Mouse (Mus musculus): ENCODE measurements around the gene Sh3bgrl3. TPM values are rescaled to one million over a fixed set of nuclear protein-coding genes. Genes with fewer than 3 reads are reported as not detected.

Gene Sh3bgrl3
- polyA plus RNA-seq, 1 experiment, result 489 TPM

DNA sequence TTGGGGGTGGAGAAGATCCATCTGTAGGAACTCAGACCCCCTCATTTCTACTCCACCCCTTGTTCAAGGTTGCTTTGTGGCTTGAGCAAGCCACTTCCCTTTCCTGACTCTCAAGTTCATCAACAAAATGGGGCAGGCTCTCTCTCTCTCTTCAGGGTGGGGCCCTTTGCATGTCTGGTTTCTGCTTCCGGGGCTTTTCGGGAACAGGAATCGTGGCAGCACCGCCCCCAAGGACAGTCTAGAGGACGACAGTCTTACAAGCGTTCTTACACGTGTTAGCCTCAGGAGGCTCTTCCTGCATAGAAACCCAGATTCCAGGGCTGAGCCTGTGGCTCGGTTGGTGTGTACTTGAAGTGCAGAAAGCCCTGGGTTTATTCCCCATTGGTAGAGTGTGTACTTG is 11.6 kb downstream of the Sh3bgrl3 start:
- no peak overlapping the region for H3K4me3 ChIP-seq (ENCODE audit: insufficient read depth, low read length)
- H3K27ac ChIP-seq (ENCODE audit: insufficient read depth, low read length), result no peak overlapping the region
- H3K4me1 ChIP-seq (ENCODE audit: control insufficient read depth, insufficient read depth, low read length), result no peaks in the 10 kb centered on the region
- TF ChIP-seq CTCF (IDR thresholded peaks at IDR 0.05; ENCODE audit: extremely low read depth, insufficient read depth, low read length), result no peak
- no peak for TF ChIP-seq POLR2A (IDR thresholded peaks at IDR 0.05; ENCODE audit: extremely low read depth, insufficient read depth, low read length)

DNA sequence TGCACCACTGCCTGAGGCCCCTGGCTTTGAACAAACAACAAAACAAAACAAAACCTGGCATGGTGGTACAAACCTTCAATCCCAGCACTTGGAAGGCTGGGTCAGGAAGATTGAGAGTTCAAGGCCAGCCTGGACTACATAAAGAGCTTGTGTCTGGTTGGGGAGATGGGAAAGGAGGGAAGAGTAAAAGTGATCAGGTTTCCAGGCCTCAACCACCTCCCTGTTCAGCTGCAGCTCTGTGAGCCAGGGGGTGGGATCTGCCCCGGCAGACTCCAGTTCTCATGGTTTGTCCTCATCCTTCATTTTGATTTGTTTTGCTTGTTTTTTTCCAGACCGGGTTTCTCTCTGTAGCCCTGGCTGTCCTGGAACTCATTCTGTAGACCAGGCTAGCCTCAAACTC is 12.1 kb downstream of the Sh3bgrl3 start:
- Histone ChIP-seq H3K4me1 (ENCODE audit: control insufficient read depth, insufficient read depth, low read length) (no peaks in the 10 kb centered on the region), H3K4me3 (ENCODE audit: insufficient read depth, low read length) (no peak overlapping the region), H3K27ac (ENCODE audit: insufficient read depth, low read length) (no peak overlapping the region)
- TF ChIP-seq CTCF (IDR thresholded peaks at IDR 0.05; ENCODE audit: extremely low read depth, insufficient read depth, low read length), result no peak
- TF ChIP-seq POLR2A (IDR thresholded peaks at IDR 0.05; ENCODE audit: extremely low read depth, insufficient read depth, low read length), result no peak

DNA sequence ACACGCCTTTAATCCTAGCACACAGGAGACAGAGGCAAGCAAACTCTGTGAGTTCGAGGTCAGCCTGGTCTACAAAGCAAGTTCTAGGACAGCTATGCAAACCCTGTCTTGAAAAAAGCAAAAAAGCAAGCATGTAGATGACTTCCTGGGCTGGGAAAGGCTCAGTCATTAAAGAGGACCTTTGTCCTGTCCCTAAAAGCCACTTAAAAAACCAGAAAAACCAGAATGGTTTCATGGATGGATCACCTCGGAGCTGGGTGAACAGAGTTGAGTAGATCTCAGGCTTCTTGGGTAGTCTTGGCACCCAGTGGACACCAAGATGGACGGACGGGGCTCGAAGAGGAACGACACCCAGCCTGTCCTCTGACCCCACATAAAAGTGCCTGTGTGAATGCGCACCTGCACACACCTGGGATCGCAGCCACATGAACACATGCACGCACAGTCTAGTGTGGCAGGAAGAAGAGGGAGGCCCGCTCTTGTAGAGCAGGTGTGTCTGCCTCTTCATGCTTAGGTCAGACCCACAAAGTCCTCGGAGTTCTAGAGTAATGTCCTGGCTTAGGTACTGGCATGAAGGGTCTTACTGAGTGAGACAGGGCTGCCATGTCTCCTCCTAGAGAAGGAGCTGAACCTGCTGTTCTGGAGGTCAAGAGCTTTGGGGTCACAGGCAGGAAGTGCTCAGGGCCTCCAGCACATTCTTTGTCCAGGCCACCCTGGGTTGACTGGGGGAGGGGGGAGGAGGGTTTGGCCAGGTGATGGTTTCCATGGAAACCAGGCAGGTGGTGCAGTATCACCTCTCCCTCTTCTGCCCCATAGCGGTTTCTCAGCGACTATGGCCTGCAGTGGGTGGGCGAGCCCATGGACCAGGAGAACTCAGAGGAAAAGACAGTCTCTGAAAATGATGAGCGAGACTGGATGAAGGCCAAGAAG is 13.1 kb downstream of the Sh3bgrl3 start:
- TF ChIP-seq CTCF (IDR thresholded peaks at IDR 0.05; ENCODE audit: extremely low read depth, insufficient read depth, low read length) (no peak), POLR2A (IDR thresholded peaks at IDR 0.05; ENCODE audit: extremely low read depth, insufficient read depth, low read length) (no peak)
- no peaks in the 10 kb centered on the region for H3K4me1 ChIP-seq (ENCODE audit: control insufficient read depth, insufficient read depth, low read length)
- no peak overlapping the region for H3K4me3 ChIP-seq (ENCODE audit: insufficient read depth, low read length)
- H3K27ac ChIP-seq (ENCODE audit: insufficient read depth, low read length), result no peak overlapping the region

DNA sequence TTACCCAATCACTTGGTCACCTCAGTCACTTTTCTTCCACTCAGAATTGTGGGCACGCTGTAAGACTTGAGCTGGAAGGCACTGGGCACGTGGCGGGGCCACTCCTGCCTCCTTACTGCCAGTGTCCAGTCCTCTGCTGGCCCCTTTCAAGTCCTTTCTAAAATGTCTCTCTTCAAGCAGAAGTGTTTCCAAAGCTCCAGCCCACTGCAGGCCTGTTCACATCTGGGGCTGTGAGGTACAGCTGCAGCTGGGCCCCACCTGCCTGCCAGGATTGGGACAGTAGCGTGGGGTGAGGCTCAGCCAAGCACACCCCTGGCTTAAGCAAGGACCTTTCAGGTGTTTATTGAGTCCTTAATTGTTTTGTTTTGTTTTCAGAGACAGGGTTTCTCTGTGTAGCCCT is 14.6 kb downstream of the Sh3bgrl3 start:
- H3K4me1 ChIP-seq (ENCODE audit: control insufficient read depth, insufficient read depth, low read length), result no peaks in the 10 kb centered on the region; the same call in 1 of the 2 replicates
- H3K4me3 ChIP-seq (ENCODE audit: insufficient read depth, low read length), result no peak overlapping the region
- H3K27ac ChIP-seq (ENCODE audit: insufficient read depth, low read length), result no peak overlapping the region
- no peak for TF ChIP-seq CTCF (IDR thresholded peaks at IDR 0.05; ENCODE audit: extremely low read depth, insufficient read depth, low read length)
- no peak for TF ChIP-seq POLR2A (IDR thresholded peaks at IDR 0.05; ENCODE audit: extremely low read depth, insufficient read depth, low read length)

DNA sequence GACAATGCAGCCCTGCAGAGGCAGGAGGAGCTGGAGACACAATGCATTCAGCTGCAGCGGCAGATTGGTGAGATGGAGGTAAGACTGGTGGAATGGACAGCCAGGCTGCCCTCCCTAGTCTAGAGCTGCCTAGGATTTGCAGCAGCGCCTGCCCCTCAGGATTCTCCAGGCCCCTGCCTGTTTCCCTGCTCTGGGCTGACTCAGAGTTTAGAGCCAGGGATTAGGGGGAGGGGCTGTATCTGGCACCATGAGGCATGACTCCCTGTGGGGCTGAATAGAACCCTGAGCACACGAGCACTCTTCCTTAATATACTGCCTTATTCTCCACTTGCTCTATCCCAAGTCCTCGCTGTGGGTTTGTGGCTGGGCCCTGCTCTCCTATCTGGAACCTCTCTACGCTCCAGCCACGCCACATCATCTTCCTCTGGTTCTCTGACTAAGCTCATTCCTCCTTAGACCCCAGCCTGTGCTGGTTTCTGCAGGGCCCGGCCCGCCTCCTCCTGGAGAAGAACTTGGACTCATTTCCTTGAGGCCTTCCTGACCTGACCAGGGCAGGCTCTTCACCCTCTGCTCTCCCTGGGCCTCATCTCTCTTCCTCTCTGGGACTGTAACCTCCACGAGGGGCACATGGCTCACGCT is 15.1 kb downstream of the Sh3bgrl3 start:
- H3K27ac ChIP-seq (ENCODE audit: insufficient read depth, low read length), result no peak overlapping the region
- no peaks in the 10 kb centered on the region; the same call in 1 of the 2 replicates for H3K4me1 ChIP-seq (ENCODE audit: control insufficient read depth, insufficient read depth, low read length)
- no peak overlapping the region for H3K4me3 ChIP-seq (ENCODE audit: insufficient read depth, low read length)
- TF ChIP-seq POLR2A (IDR thresholded peaks at IDR 0.05; ENCODE audit: extremely low read depth, insufficient read depth, low read length) (no peak), CTCF (IDR thresholded peaks at IDR 0.05; ENCODE audit: extremely low read depth, insufficient read depth, low read length) (no peak)

DNA sequence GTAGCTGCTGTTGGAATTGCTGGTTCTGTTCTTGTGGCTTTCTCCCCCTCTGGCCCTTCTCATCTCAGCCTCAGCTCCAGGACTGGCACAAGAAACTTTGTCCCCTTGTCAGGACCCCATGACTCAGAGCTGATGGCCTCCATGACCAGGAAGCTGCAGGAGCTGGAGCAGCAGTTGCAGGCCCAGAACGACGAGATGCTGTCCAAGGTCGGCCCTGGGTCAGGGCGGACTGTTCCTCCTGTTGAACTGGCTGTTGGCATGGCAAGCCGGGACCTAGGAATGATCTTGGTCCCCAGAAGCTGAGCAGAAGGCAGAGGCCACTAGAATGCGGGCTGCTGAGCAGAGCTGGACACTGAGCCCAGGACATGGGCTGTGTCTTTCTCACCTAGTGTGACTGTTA is 16.2 kb downstream of the Sh3bgrl3 start:
- no peak overlapping the region for H3K4me3 ChIP-seq (ENCODE audit: insufficient read depth, low read length)
- H3K4me1 ChIP-seq (ENCODE audit: control insufficient read depth, insufficient read depth, low read length), result no peaks in the 10 kb centered on the region; the same call in 1 of the 2 replicates
- H3K27ac ChIP-seq (ENCODE audit: insufficient read depth, low read length), result no peak overlapping the region
- TF ChIP-seq CTCF (IDR thresholded peaks at IDR 0.05; ENCODE audit: extremely low read depth, insufficient read depth, low read length) (no peak), POLR2A (IDR thresholded peaks at IDR 0.05; ENCODE audit: extremely low read depth, insufficient read depth, low read length) (no peak)

DNA sequence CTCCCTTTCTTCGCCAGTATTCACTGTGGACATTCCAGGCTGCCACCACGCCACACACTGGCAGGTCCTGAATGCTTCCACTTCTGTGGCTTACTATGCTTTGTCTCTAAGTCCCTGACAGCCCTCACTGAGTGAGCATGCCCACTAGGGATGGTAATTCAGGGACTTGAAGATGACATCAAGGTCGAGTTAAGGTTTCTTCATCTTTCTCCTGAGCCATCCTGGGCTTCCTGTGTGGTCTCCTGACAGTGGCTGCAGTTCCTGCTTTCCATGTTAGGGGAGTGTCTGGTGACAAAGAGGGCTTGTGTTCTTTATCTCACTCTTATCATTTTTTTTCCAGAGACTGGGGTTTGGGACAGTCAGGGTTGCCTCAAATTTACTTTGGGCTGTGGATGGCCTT is 17.9 kb downstream of the Sh3bgrl3 start:
- no peak overlapping the region for H3K27ac ChIP-seq (ENCODE audit: insufficient read depth, low read length)
- no peak overlapping the region for H3K4me3 ChIP-seq (ENCODE audit: insufficient read depth, low read length)
- no peaks in the 10 kb centered on the region; the same call in 1 of the 2 replicates for H3K4me1 ChIP-seq (ENCODE audit: control insufficient read depth, insufficient read depth, low read length)
- TF ChIP-seq CTCF (IDR thresholded peaks at IDR 0.05; ENCODE audit: extremely low read depth, insufficient read depth, low read length) (no peak), POLR2A (IDR thresholded peaks at IDR 0.05; ENCODE audit: extremely low read depth, insufficient read depth, low read length) (no peak)

DNA sequence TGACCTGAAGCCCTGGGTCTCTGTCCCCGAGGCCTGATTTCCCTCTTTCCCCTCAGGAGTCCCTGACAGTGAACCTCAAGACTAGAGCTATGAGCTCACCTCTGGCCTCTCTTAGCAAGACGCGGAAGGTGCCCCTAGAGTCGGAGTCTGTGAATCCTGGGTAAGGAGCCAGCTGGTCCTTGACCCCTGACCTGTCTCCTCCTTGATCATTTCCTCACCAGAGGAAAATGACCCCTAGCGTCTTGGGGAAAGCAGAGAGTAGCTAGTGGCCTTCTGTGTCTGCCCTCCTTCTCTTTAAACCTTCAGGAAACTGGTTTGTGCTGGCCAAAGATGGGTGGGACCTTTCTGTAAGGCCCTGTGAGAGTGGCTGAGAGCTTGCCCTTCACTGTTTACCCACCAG is 20.4 kb downstream of the Sh3bgrl3 start:
- Histone ChIP-seq H3K4me3 (ENCODE audit: insufficient read depth, low read length) (no peak overlapping the region), H3K27ac (ENCODE audit: insufficient read depth, low read length) (no peak overlapping the region), H3K4me1 (ENCODE audit: control insufficient read depth, insufficient read depth, low read length) (no peaks in the 10 kb centered on the region; the same call in 1 of the 2 replicates)
- TF ChIP-seq CTCF (IDR thresholded peaks at IDR 0.05; ENCODE audit: extremely low read depth, insufficient read depth, low read length), result no peak
- no peak for TF ChIP-seq POLR2A (IDR thresholded peaks at IDR 0.05; ENCODE audit: extremely low read depth, insufficient read depth, low read length)

DNA sequence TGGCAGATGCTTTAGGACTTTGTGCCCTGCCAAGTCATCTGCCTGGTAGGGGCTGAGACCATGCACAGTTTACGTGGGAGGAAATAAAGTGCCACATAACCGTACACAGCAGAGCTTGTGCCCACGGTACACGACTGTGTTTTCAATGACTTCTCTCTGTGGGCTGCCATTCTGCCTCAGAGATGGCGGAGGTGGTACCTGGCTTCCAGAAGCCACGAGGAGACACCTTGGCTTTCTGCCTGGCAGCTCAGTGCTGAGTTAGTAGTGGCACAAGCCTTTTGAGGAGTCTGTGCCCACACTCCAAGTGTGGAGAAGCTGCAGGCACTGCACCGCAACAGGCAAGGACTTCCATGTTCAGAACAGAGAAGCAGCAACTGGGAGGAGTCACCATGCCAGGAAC is 20.9 kb downstream of the Sh3bgrl3 start:
- no peak overlapping the region for H3K4me3 ChIP-seq (ENCODE audit: insufficient read depth, low read length)
- H3K4me1 ChIP-seq (ENCODE audit: control insufficient read depth, insufficient read depth, low read length), result no peaks in the 10 kb centered on the region; the same call in 1 of the 2 replicates
- H3K27ac ChIP-seq (ENCODE audit: insufficient read depth, low read length), result no peak overlapping the region
- no peak for TF ChIP-seq CTCF (IDR thresholded peaks at IDR 0.05; ENCODE audit: extremely low read depth, insufficient read depth, low read length)

DNA sequence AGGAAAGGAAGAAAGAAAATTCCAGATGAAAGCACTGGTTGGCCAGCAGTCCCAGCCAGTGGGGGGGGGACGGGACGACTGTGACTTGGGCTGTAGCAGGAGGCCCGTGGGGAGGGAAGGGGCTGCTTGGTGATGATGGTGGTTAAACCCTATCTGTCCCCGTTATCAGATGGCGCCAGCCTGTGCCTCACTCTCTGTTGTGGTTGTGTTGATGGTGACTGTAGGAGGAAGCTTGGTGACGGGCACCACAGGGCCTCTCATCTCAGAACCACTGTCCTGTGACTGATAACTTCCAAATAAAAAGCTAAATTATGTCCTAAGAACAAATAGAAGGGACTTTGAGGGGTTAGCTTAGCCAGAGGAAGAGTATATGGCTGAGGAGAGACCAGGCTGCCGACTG is 22.5 kb downstream of the Sh3bgrl3 start:
- no peak for TF ChIP-seq POLR2A (IDR thresholded peaks at IDR 0.05; ENCODE audit: extremely low read depth, insufficient read depth, low read length)
- no peak for TF ChIP-seq CTCF (IDR thresholded peaks at IDR 0.05; ENCODE audit: extremely low read depth, insufficient read depth, low read length)
- Histone ChIP-seq H3K4me1 (ENCODE audit: control insufficient read depth, insufficient read depth, low read length) (no peaks in the 10 kb centered on the region; the same call in 1 of the 2 replicates), H3K4me3 (ENCODE audit: insufficient read depth, low read length) (no peak overlapping the region), H3K27ac (ENCODE audit: insufficient read depth, low read length) (no peak overlapping the region)

All from cortical plate, adult 2 months (tissue).